Mouse (Mus musculus): ENCODE results near the gene Arhgap4.
A peak's percentile ranks its signal among the peaks of the same experiment; 100 is the strongest.

The Arhgap4 gene

GRCm38 (mm10) chrX:73921823-73922549, at the start of gene Arhgap4, which contains the start of gene Naa10:
Arhgap4 (minus strand) TSS chrX:73921870.
Naa10 (minus strand) TSS chrX:73921944.
- peak; percentile 76 for DNase-seq

GRCm38 (mm10) chrX:73970781-73971180, 49.1 kb upstream of the Arhgap4 start:
- DNase-seq = no peak

GRCm38 (mm10) chrX:73969729-73970128, 48.1 kb upstream of the Arhgap4 start:
- no peak for DNase-seq

GRCm38 (mm10) chrX:73969167-73969566, 47.5 kb upstream of the Arhgap4 start:
- DNase-seq = no peak

- DNase-seq = peak; percentile 89
These were observed 45.8 kb upstream of the Arhgap4 start for GRCm38 (mm10) chrX:73967177-73968075.

GRCm38 (mm10) chrX:73966248-73967176, 44.8 kb upstream of the Arhgap4 start, which contains the start of gene Hcfc1:
Hcfc1 (minus strand) TSS chrX:73966357.
- peak; percentile 88 for DNase-seq

- peak; percentile 81 for DNase-seq
These were observed 43.6 kb upstream of the Arhgap4 start for GRCm38 (mm10) chrX:73965307-73965706.

- peak; percentile 46 for DNase-seq
These were observed 42.7 kb upstream of the Arhgap4 start for GRCm38 (mm10) chrX:73964363-73964762.

- DNase-seq = no peak
These were observed 33.3 kb upstream of the Arhgap4 start for GRCm38 (mm10) chrX:73954988-73955387.

GRCm38 (mm10) chrX:73952603-73953002, 30.9 kb upstream of the Arhgap4 start:
- DNase-seq = no peak

GRCm38 (mm10) chrX:73949341-73949740, 27.7 kb upstream of the Arhgap4 start:
- DNase-seq = no peak

- DNase-seq = peak; percentile 55
These were observed 27.0 kb upstream of the Arhgap4 start for GRCm38 (mm10) chrX:73948647-73949046.

GRCm38 (mm10) chrX:73946896-73947295, 25.2 kb upstream of the Arhgap4 start:
- no peak for DNase-seq

- no peak for DNase-seq
These were observed 20.6 kb upstream of the Arhgap4 start for GRCm38 (mm10) chrX:73942294-73942693.

- no peak for DNase-seq
These were observed 20.2 kb upstream of the Arhgap4 start for GRCm38 (mm10) chrX:73941860-73942259.

GRCm38 (mm10) chrX:73931871-73932270, 10.2 kb upstream of the Arhgap4 start:
- DNase-seq = no peak

GRCm38 (mm10) chrX:73930402-73931062, 8.9 kb upstream of the Arhgap4 start, which contains the start of gene Renbp:
Renbp (minus strand) TSS chrX:73930850.
- DNase-seq = peak; percentile 68

GRCm38 (mm10) chrX:73922550-73922882, 846 bp upstream of the Arhgap4 start:
- peak; percentile 53 for DNase-seq

- DNase-seq = no peak
These were observed 316 bp downstream of the Arhgap4 start for GRCm38 (mm10) chrX:73921285-73921822.

GRCm38 (mm10) chrX:73918631-73919030, 3.0 kb downstream of the Arhgap4 start:
- DNase-seq = no peak

GRCm38 (mm10) chrX:73916945-73917344, 4.7 kb downstream of the Arhgap4 start:
- no peak for DNase-seq

Data from thymus, postnatal 4 days (tissue).